Mouse (Mus musculus) lung, embryonic 14.5 days (tissue): ENCODE measurements around the gene Rps19bp1. TPM values are rescaled to one million over a fixed set of nuclear protein-coding genes. Genes with fewer than 3 reads are reported as not detected.

Experiments used
- ATAC-seq: fragments of 200-750 bp; cut with Nextera tagmentation; 2 replicates; pipeline ENCODE4 v1.8.0; 2017; ENCODE audit warnings: mild to moderate bottlenecking, moderate TSS enrichment, moderate library complexity; ENCODE audit not compliant: insufficient read depth
- DNase-seq: peaks from one replicate; pipeline ENCODE4 v3.0.0-alpha.2; 2015
- H3K27ac ChIP-seq: fragments of 300-500 bp; sonication (generic); 2 replicates; pipeline ENCODE4 v1.5.1; 2014; ENCODE audit warnings: low read depth, mild to moderate bottlenecking, moderate library complexity
- H3K27me3 ChIP-seq: fragments of 300-500 bp; sonication (generic); 2 replicates; pipeline ENCODE4 v1.6.1; 2014; ENCODE audit warnings: low read length, control low read depth; ENCODE audit not compliant: insufficient read depth
- H3K36me3 ChIP-seq: fragments of 300-500 bp; sonication (generic); 2 replicates; pipeline ENCODE4 v1.6.1; 2014; ENCODE audit warnings: control low read depth; ENCODE audit not compliant: insufficient read depth
- H3K4me1 ChIP-seq: fragments of 300-500 bp; sonication (generic); 2 replicates; pipeline ENCODE4 v1.6.1; 2014; ENCODE audit warnings: antibody characterized with exemption, control low read depth; ENCODE audit not compliant: insufficient read depth
- H3K4me2 ChIP-seq: fragments of 300-500 bp; sonication (generic); 2 replicates; pipeline ENCODE4 v1.6.1; 2014; ENCODE audit warnings: mild to moderate bottlenecking
- H3K4me3 ChIP-seq: fragments of 300-500 bp; sonication (generic); 2 replicates; pipeline ENCODE4 v1.5.1; 2014; ENCODE audit warnings: low read depth, low read length
- H3K9ac ChIP-seq: fragments of 300-500 bp; sonication (generic); 2 replicates; pipeline ENCODE4 v1.6.1; 2014
- H3K9me3 ChIP-seq: fragments of 300-500 bp; sonication (generic); 2 replicates; pipeline ENCODE4 v1.6.1; 2016; ENCODE audit warnings: low read depth, low read length, control low read depth
- CTCF ChIP-seq: IDR thresholded peaks from 2 replicates; pipeline ENCODE4 v1.5.1; 2016; ENCODE audit warnings: antibody characterized with exemption, low read depth
- WGBS: fragments of 180-500 bp; shearing (Covaris S2); extraction: QIAGEN DNeasy Blood & Tissue Kit; methylation state at CpG from one replicate; pipeline ENCODE4 v1.1.7; 2014; 5-methylcytosine and 5-hydroxymethylcytosine counted together
- polyA plus RNA-seq: library from polyadenylated mRNA; unstranded; fragments of >200 nt; fragmentation: Nextera tagmentation; extraction: Ambion mirVana; gene quantifications from 2 replicates; pipeline ENCODE4 v1.2.1, GENCODE M21; 2014

The Rps19bp1 gene
- 56.4 and 61.0 TPM in 2 replicates for polyA plus RNA-seq

DNA sequence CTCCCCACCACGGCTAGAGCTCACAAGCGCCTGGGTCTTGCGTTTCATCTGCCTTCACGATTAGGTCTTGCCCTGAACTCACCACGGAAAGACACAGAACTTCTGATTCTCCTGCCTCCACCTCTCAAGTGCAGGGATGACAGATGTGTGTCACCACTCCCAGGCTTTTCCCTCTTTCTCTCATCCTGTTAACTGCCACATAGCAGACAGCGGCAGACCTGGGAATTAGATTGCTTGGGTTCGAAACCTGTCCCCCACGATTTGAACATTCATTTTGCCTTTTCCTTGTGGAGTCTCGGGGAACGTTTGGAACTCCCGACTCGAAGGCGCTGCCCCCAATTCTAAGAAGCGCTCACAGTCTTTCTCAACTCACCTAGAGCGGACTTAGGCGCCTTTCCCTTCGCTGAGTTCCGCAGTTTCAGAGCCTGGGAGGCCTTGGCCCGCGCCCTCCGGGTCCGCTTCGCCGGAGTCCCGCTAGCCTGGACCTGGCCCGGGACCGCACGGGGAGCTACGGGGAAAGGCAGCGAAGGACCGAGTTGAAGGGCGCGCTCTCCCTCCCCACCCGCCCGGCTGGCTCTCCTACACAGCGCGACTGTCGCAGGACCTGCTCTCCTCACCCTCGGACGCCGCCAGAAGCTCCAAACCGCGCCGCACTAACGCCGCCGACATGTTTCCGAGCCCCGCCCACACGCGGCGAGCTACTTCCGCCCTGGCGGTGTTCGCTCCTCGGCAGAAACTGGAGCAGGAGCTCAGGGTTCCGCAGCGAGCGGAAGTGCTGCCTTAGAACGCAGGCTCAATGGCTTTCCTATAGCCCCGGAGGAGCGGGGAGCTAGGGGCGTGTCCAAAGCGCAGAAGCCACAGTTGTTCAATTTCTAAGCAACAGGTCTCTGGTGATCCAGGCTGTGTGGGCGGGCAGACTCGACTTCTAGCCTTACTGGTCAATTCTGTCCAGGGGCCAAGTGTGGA, at the start of gene Rps19bp1:
Gene Rps19bp1, minus strand, starts transcription at position 706 of the 966 bp plus-strand sequence.
- Histone ChIP-seq H3K27ac (peak within 1 kb of the TSS; percentile 46; the same call in 1 of the 2 replicates), H3K9me3 (no peaks in the 10 kb centered on the region), H3K4me3 (peak within 1 kb of the TSS; percentile 89), H3K4me1 (no peaks in the 10 kb centered on the region), H3K4me2 (peak within 1 kb of the TSS; percentile 83), H3K36me3 (peaks cover 16% of the 10 kb centered on the region), H3K9ac (peak within 1 kb of the TSS; percentile 84), H3K27me3 (no peaks in the 10 kb centered on the region)
- DNase-seq = peak; percentile 97
- TF ChIP-seq CTCF = no peak
- peak; percentile 92 for ATAC-seq
- WGBS = 2% methylated on average over 66 of the region's 66 CpGs

GRCm38 (mm10) chr15:80306146-80306545, 42.0 kb upstream of the Rps19bp1 start:
- ATAC-seq = no peak
- DNase-seq = peak; percentile 13
- no peaks in the 10 kb centered on the region for H3K4me1 ChIP-seq
- no peak overlapping the region for H3K27ac ChIP-seq
- WGBS = 31% methylated on average over 8 of the region's 8 CpGs
- H3K27me3 ChIP-seq = no peaks in the 10 kb centered on the region
- H3K36me3 ChIP-seq = no peaks in the 10 kb centered on the region
- no peak overlapping the region for H3K9ac ChIP-seq
- H3K9me3 ChIP-seq = no peaks in the 10 kb centered on the region
- no peak overlapping the region for H3K4me3 ChIP-seq
- no peak overlapping the region for H3K4me2 ChIP-seq
- no peak for TF ChIP-seq CTCF

DNA sequence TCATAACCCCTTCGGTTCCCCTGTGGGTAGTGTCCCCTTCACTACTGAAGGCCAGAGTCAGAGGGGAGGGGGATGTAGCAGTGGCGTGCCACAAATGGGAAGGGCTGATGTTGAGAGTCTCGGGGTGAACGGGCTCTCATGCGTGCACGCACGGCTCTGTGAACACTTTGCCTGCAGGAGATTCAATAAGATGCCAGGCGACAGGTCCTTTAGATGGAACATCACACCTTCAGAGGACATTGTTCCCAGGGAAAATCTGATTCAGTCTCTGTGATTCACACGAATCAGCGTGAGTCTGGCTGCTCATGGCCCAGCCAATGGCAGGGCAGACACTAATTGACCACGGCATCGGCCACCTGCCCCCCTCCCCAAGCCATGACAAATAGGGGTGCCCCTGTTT, 40.1 kb upstream of the Rps19bp1 start:
- no peak overlapping the region for H3K4me3 ChIP-seq
- no peaks in the 10 kb centered on the region for H3K9me3 ChIP-seq
- H3K4me2 ChIP-seq = no peak overlapping the region
- no peaks in the 10 kb centered on the region for H3K36me3 ChIP-seq
- no peaks in the 10 kb centered on the region for H3K27me3 ChIP-seq
- no peak for TF ChIP-seq CTCF
- no peak for DNase-seq
- ATAC-seq = no peak
- 82% methylated on average over 12 of the region's 12 CpGs for WGBS
- no peak overlapping the region for H3K27ac ChIP-seq
- no peak overlapping the region for H3K9ac ChIP-seq
- H3K4me1 ChIP-seq = no peaks in the 10 kb centered on the region

- H3K9me3 ChIP-seq = no peaks in the 10 kb centered on the region
- no peak for ATAC-seq
- no peak overlapping the region for H3K9ac ChIP-seq
- DNase-seq = no peak
- H3K36me3 ChIP-seq = no peaks in the 10 kb centered on the region
- no peaks in the 10 kb centered on the region for H3K27me3 ChIP-seq
- 64% methylated on average over 14 of the region's 14 CpGs for WGBS
- no peaks in the 10 kb centered on the region for H3K4me1 ChIP-seq
- no peak for TF ChIP-seq CTCF
- H3K4me2 ChIP-seq = no peak overlapping the region
- no peak overlapping the region for H3K27ac ChIP-seq
- no peak overlapping the region for H3K4me3 ChIP-seq
Measured at GRCm38 (mm10) chr15:80303779-80304178, 39.7 kb upstream of the Rps19bp1 start.

- Histone ChIP-seq H3K27ac (no peak overlapping the region), H3K4me1 (no peaks in the 10 kb centered on the region), H3K9me3 (peaks cover 5% of the 10 kb centered on the region; the same call in 1 of the 2 replicates), H3K27me3 (no peaks in the 10 kb centered on the region), H3K4me3 (no peak overlapping the region), H3K36me3 (no peaks in the 10 kb centered on the region), H3K4me2 (no peak overlapping the region), H3K9ac (no peak overlapping the region)
- no peak for DNase-seq
- TF ChIP-seq CTCF = peak; percentile 46
- 97% methylated on average over 1 of the region's 1 CpGs for WGBS
- ATAC-seq = no peak
Measured at GRCm38 (mm10) chr15:80297146-80297545, 33.0 kb upstream of the Rps19bp1 start.

DNA sequence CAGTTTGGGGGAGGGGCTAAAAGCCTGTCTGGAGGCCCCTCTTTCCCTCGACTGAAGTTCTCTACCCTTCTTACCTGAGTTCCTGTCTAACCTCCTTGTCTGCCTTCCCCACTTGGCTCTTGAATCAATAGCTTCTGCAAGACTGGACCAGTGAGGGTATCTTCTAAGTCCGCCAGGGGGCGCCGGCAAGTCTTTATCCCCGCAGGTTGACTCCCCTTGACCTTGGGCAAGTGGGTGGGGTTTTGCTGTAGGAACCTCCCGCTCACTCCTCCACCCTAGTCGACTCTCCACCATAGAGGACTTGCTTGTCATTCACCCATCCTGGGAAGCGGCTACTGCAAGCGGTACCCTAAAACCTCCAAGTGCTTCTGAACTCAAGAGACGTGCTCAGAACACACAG, 25.3 kb upstream of the Rps19bp1 start:
- Histone ChIP-seq H3K27me3 (peaks cover 52% of the 10 kb centered on the region), H3K4me2 (no peak overlapping the region), H3K36me3 (no peaks in the 10 kb centered on the region), H3K4me3 (no peak overlapping the region), H3K27ac (no peak overlapping the region), H3K9me3 (no peaks in the 10 kb centered on the region), H3K9ac (no peak overlapping the region), H3K4me1 (no peaks in the 10 kb centered on the region)
- TF ChIP-seq CTCF = peak; percentile 61
- DNase-seq = peak; percentile 72
- ATAC-seq = no peak
- WGBS = 9% methylated on average over 10 of the region's 10 CpGs

DNA sequence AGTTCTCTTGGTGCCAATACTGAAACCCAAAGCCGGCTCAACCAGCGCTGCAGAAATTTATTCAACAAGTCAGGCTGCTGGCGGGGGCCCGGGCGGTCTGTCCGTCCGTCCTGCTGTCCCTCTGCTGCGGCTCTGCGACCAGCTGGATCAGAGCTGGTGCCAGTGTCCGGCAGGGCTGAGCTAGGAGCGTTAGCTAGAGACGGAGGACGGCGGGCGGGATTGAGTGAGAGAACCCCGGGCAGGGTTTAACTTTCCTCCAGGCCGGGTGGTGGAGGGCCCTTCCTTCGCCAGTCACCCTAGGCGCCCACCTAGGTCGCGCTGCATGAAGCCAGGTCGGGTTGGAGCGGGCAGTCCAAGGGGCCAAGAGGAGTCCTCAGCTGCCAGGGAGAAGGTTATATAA, 23.9 kb upstream of the Rps19bp1 start:
- no peak overlapping the region for H3K27ac ChIP-seq
- H3K4me1 ChIP-seq = no peaks in the 10 kb centered on the region
- DNase-seq (peak; percentile 15), ATAC-seq (no peak)
- peaks cover 56% of the 10 kb centered on the region for H3K27me3 ChIP-seq
- peak overlapping the region; percentile 3; the same call in 1 of the 2 replicates for H3K9ac ChIP-seq
- no peaks in the 10 kb centered on the region for H3K36me3 ChIP-seq
- H3K9me3 ChIP-seq = no peaks in the 10 kb centered on the region
- 3% methylated on average over 23 of the region's 23 CpGs for WGBS
- peak overlapping the region; percentile 87 for H3K4me2 ChIP-seq
- H3K4me3 ChIP-seq = peak overlapping the region; percentile 39
- TF ChIP-seq CTCF = no peak
